Mouse (Mus musculus) heart, adult 8-10 months (tissue): ENCODE results near the gene Ccr1. TPM values are rescaled to one million over a fixed set of nuclear protein-coding genes. Genes with fewer than 3 reads are reported as not detected.

Source experiments
- DNase-seq: peaks from one replicate; pipeline ENCODE4 v3.0.0; 2022; ENCODE audit warnings: low spot score
- total RNA-seq, 4 experiments: library from RNA; stranded (reverse); gene quantifications; 2 replicates each; pipeline ENCODE4 v1.2.4; 2022

Gene Ccr1
- total RNA-seq, 4 experiments from 2014 or later = 0.08 to 2.8 (median 0.42) TPM

GRCm38 (mm10) chr9:123956892-123957291 lies 11.6 kb downstream of the Ccr1 start:
- no peak for DNase-seq

- DNase-seq = no peak
Observed at GRCm38 (mm10) chr9:123953551-123953950, 14.9 kb downstream of the Ccr1 start.

GRCm38 (mm10) chr9:123951176-123951575 lies 17.3 kb downstream of the Ccr1 start:
- no peak for DNase-seq

- DNase-seq = no peak
Observed at GRCm38 (mm10) chr9:123949432-123949831, 19.1 kb downstream of the Ccr1 start.

GRCm38 (mm10) chr9:123947815-123948214 lies 20.7 kb downstream of the Ccr1 start:
- DNase-seq = no peak

- no peak for DNase-seq
Observed at GRCm38 (mm10) chr9:123942025-123942424, 26.5 kb downstream of the Ccr1 start.

- peak; percentile 46 for DNase-seq
Observed at GRCm38 (mm10) chr9:123941316-123941715, 27.2 kb downstream of the Ccr1 start.

GRCm38 (mm10) chr9:123940628-123941027 lies 27.9 kb downstream of the Ccr1 start:
- no peak for DNase-seq

GRCm38 (mm10) chr9:123940168-123940567 lies 28.3 kb downstream of the Ccr1 start:
- DNase-seq = no peak

- no peak for DNase-seq
Observed at GRCm38 (mm10) chr9:123937989-123938388, 30.5 kb downstream of the Ccr1 start.

GRCm38 (mm10) chr9:123936604-123937280 lies 31.8 kb downstream of the Ccr1 start:
- no peak for DNase-seq

- no peak for DNase-seq
Observed at GRCm38 (mm10) chr9:123935776-123936175, 32.7 kb downstream of the Ccr1 start.

GRCm38 (mm10) chr9:123935346-123935745 lies 33.1 kb downstream of the Ccr1 start:
- DNase-seq = no peak

GRCm38 (mm10) chr9:123933716-123934445 lies 34.6 kb downstream of the Ccr1 start:
- DNase-seq = no peak

GRCm38 (mm10) chr9:123932911-123933675 lies 35.4 kb downstream of the Ccr1 start:
- DNase-seq = no peak

- peak; percentile 41 for DNase-seq
Observed at GRCm38 (mm10) chr9:123931761-123932700, 36.5 kb downstream of the Ccr1 start.

- DNase-seq = no peak
Observed at GRCm38 (mm10) chr9:123930926-123931325, 37.6 kb downstream of the Ccr1 start.

GRCm38 (mm10) chr9:123930476-123930875 lies 38.0 kb downstream of the Ccr1 start:
- no peak for DNase-seq

- DNase-seq = no peak
Observed at GRCm38 (mm10) chr9:123929936-123930335, 38.6 kb downstream of the Ccr1 start.

- peak; percentile 46 for DNase-seq
Observed at GRCm38 (mm10) chr9:123928759-123929246, 39.7 kb downstream of the Ccr1 start.

- DNase-seq = no peak
Observed at GRCm38 (mm10) chr9:123928118-123928758, 40.3 kb downstream of the Ccr1 start.
